Mouse (Mus musculus): ENCODE measurements at regions not wholly inside any gene's neighbourhood (a gene's known extent, or its start where the extent isn't known, plus 50 kb on each side); places are given as distances from the start of the nearest gene placed in this dataset.
A peak's percentile ranks its signal among the peaks of the same experiment; 100 is the strongest.

DNA sequence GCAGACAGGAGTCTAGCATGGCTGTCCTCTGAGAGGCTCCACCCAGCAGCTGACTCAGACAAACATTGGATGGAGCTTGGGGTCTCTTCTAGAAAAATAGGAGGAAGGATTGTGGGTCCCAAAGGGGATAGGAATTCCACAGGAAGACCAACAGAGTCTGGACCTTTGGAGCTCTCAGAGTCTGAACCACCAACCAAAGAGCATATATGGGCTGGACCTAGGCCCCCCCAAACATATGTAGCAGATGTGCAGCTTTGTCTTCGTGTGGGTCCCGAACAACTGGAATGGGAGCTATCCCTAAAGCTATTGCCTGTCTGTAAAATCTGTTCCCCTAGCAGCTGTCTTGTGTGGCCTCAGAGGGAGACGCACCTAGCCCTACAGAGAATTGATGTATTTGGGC is 50.1 kb upstream of the Cpm start:
- no peak for DNase-seq
- intact Hi-C loops (cut with DNase I) = no loop called here

DNA sequence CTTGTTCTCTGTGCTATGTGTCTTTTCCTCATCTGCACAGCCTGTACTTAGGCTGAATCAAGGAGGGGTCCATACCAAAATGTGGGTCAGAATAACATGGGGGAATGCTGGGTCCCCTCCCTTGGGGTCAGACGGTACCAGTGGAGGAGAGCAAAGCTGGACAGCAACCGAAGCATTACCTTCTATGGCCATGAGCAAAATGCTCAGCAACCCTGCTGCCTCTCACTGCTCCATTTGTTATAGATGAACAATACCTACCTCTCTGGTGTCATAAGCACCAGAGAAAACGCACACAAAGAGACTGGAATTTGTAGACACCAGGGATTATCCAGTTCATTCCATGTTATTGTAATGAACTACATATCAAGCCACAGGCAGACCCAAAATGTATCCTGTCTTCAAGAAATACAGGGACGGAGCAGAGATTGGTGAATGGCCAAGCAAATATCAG is 50.6 kb upstream of the Cpm start:
- intact Hi-C loops (cut with DNase I) = no loop called here
- DNase-seq = no peak

GRCm38 (mm10) chr10:117577970-117578695 is 51.2 kb upstream of the Cpm start:
- intact Hi-C loops (cut with DNase I) = no loop called here
- DNase-seq = no peak

- no peak for DNase-seq
- intact Hi-C loops (cut with DNase I) = no loop called here
Observed at GRCm38 (mm10) chr10:117576881-117577730, 52.2 kb upstream of the Cpm start.

DNA sequence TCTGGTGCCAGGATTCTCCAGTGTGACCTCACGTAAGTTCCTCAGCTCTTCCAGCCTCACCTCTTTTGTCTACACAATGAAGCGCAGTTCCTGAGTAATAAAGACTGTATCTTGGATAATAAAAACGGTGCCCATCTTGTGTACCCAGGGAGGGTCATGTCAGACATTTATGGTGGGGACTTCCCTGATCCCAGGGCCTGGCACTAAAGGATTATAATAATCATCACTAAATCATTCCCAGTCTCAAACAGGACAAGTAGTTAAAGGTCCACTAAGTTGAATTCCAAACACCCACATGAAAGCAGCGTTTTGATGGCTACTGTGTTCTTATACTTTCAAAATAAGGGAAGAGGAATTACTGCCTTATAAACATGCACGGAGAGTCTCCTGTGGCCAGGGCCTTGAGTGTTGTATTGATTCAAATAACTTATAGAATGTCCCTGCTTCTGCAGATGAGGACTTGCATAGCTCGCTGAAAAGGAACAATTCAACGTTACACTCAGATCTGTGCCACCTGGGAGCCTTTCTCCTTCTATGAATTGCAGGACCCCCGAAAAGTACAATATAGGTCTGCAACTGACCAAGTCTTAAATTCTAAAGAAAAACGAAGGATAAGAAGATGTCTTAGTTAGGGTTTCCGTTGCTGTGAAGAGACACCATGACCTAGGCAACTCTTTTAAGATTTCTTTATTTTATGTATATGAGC is 53.0 kb upstream of the Cpm start:
- no peak for DNase-seq
- intact Hi-C loops (cut with DNase I) = no loop called here

- intact Hi-C loops (cut with DNase I) = no loop called here
- no peak for DNase-seq
Observed at GRCm38 (mm10) chr10:117575404-117576153, 53.7 kb upstream of the Cpm start.

DNA sequence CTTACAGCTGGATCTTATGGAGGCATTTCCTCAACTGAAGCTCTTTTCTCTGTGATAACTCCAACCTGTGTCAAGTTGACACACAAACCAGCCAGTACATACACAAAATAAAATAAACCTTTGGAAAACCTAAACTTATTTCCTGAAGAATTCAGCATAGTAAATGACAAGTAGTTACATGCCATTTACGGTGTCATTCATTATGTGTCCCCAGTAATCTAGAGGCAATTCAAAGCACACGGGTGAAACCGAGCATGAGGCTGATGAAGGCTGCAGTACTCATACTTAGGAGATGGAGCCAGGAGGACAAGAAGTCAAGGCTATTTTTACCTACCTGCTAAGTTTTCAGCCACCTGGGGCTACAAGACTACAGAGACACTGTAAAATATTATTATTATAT is 54.4 kb upstream of the Cpm start:
- no peak for DNase-seq
- intact Hi-C loops (cut with DNase I) = no loop called here

DNA sequence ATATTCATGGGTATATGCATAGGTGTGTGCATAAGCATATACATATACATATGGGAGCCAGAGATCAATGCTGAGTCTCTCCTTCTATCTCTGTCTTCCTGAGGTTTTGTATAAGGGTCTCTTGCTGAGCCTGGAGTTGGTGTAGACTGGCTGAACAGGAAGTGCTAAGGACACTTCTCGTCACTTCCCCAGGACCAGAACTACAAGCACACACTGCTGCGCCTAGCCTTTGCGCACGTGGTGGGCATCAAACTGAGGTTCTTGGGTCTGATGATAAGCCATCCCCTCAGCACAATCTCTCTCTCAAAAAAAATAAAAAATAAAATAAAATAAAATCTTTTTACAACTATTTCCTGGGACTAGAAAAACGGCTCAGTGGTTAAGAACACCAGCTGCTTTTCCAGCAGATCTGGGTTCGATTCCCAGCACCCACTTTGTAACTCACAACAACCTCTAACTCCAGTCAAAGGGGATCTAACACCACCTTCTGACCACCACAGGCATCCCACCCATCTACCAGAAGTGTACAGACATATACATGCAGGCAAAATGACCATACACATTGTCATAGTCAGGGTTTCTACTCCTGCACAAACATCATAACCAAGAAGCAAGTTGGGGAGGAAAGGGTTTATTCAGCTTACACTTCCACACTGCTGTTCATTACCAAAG is 55.1 kb upstream of the Cpm start:
- intact Hi-C loops (cut with DNase I) = no loop called here
- no peak for DNase-seq

DNA sequence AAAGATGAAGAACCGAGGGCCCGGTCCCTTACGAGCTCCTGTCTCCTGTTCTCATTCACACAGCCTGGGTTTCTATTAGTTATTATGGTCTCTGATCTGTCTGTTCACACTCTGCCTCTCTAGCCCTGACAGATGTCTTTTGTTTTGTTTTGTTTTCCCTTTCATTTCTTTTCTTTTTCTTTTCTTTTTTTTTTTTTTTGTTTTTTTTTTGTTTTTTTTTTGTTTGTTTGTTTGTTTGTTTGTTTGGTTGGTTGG is 55.8 kb upstream of the Cpm start:
- DNase-seq = no peak
- intact Hi-C loops (cut with DNase I) = no loop called here

GRCm38 (mm10) chr10:117572746-117573595 is 56.3 kb upstream of the Cpm start:
- intact Hi-C loops (cut with DNase I) = no loop called here
- no peak for DNase-seq

DNA sequence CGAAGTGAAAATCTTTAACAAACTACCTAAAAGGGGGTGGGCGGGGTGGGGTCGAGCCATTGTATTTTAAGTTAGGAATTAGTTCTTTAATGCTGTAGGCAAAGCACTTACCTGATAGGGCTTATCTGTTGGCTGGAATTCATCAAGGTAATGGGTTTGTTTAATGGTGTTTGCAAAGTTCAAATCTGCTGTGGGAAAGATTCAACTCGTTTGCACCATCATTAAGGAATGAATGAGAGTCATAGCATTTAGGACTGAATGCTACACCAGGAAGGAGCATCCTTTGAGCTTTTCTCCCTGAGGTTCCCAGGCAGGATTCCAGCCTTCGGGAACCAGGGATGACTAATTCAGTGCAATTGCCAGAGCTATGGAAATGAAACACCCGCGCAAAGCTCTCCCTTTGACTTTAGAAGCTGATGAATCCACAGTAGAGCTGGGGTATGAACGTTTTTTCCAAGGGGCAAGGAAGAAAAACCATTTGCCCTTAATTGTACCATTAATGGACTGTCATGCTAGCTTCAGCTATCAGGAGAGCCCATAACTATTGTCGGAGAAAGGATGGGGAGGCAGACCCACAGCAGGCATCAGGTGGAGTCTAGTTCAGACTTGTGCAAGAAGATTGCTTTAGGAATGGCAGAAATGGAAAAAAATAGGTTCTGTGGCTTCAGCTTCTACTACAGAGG is 57.3 kb upstream of the Cpm start:
- intact Hi-C loops (cut with DNase I) = no loop called here
- peak; percentile 31 to 39 for DNase-seq

GRCm38 (mm10) chr10:117570971-117571861 is 58.1 kb upstream of the Cpm start:
- intact Hi-C loops (cut with DNase I) = no loop called here
- peak; percentile 40 to 49 for DNase-seq

DNA sequence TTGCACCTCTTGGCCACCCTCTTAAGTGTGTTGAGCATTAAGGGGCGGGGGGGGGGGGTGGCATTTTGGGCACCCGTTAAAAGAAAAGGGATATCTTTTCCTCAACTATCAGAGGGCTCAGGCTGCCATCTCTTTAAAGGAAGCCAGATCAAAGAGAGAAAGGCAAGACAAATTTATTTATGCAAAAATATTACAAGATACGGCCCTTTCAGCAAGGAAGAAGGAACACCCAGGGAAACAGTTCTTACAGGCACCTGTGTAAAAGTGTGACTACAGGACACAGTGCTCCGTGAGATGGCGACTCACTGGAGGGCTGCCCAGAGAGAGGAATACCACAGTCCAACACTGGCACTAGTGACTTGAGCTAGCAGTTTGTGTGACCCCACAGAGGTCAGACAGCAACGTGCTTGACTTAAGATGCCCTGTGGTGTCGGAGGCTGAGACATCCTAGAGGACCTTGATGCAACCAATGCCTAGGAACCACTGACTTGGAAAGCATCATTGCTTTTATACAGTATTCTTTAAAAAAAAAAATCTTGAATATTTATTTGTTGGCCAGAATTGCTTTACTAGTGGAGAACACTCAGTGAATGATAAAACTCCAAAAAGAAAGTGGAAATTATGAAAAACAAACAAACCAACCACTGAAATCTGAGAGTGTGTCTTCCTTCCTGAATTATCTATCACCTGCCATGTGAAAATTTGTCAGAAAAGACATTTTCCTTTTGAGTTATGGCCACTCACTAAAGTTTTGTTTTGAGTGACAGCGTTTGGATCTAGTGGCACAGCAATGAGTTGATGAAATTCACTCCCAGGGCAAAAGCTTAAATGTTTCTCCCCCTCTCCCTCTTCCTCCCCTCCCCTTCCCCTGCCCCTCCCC is 59.0 kb upstream of the Cpm start:
- intact Hi-C loops (cut with DNase I) = no loop called here
- no peak for DNase-seq

- DNase-seq = no peak
- intact Hi-C loops (cut with DNase I) = no loop called here
Observed at GRCm38 (mm10) chr10:117569301-117570079, 59.8 kb upstream of the Cpm start.

DNA sequence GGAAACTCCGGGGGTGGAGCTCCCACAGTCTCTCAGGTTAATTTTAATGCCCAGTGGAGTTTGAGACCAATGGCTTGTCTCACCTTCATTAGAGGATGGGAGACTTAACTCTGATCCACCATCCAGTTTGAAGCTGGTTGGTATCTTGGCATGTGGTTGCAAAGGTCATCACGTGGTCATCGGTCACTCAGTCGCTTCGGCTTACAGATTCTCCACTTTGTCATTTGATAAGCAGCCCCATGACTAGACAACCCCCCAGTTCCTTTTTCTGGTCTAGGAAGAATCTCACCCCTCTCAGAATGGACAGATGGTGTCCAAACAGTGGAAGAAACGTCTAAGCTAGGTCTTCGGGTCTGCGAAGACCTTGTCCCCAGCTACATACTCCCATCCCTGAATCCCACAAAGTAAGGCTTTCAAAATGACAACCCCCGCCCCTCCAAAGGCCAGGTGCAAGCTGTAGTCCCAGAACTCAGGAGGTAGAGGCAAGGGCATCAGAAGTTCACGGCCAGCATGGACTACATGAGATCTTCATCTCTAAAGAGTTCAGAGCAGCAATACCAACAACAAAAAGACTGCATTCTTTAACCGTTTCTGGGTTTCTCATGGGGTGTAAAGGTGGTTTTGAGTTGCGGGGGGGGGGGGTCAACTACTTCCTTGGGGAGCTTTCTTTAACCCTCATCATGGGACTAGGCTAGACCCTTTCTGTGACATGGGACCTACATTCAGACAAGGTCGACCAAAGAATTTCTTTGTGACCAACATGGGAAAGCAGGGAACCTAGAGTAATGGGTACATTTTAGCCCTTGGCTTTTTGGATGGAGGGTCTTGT is 60.6 kb upstream of the Cpm start:
- no peak for DNase-seq
- intact Hi-C loops (cut with DNase I) = no loop called here

DNA sequence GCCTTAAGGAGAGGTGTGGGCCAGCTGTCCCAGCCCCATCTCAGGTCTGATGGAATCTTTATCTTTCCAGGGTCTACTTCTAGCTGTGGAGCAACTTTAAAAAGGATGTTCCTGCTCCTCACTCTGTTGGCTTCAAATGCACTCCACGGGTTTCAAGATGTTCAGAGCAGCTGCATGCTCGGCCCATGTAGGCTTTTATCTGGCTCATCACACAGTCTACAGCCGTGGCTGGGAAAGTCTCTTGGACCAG is 61.2 kb upstream of the Cpm start:
- intact Hi-C loops (cut with DNase I) = no loop called here
- DNase-seq = no peak

Data from heart, postnatal 10 days (tissue).